Mouse (Mus musculus): Measurements from ENCODE around the gene Nrde2.

Nrde2 gene

DNA sequence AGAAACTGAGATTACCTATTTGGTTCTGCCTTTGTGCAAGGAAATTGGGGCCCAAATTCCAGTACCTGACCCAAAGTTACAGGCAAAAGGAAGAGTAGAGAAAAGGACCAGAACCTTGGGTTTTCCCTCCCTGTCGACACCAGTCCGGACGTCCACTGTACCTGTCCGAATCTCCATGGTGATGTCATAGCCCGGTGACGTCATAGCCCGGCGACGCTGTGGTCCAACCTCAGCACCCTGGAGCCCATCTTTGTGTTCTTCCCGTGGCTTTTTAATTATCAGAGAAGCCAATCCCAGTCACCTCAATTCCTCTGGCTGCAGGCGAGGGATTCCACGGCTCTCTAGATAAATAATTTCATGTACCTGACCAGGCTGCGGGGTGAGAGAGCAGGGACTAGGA lies 21.3 kb upstream of the Nrde2 start:
- DNase-seq (ENCODE audit: low spot score in 2 of 2) = no peak

- DNase-seq (ENCODE audit: low spot score in 2 of 2) = no peak
Measured at GRCm38 (mm10) chr12:100178898-100179440, 19.5 kb upstream of the Nrde2 start.

GRCm38 (mm10) chr12:100176469-100177056 lies 17.1 kb upstream of the Nrde2 start:
- DNase-seq (ENCODE audit: low spot score in 2 of 2) = no peak

GRCm38 (mm10) chr12:100172481-100172880 lies 13.0 kb upstream of the Nrde2 start:
- DNase-seq (ENCODE audit: low spot score in 2 of 2) = no peak

DNA sequence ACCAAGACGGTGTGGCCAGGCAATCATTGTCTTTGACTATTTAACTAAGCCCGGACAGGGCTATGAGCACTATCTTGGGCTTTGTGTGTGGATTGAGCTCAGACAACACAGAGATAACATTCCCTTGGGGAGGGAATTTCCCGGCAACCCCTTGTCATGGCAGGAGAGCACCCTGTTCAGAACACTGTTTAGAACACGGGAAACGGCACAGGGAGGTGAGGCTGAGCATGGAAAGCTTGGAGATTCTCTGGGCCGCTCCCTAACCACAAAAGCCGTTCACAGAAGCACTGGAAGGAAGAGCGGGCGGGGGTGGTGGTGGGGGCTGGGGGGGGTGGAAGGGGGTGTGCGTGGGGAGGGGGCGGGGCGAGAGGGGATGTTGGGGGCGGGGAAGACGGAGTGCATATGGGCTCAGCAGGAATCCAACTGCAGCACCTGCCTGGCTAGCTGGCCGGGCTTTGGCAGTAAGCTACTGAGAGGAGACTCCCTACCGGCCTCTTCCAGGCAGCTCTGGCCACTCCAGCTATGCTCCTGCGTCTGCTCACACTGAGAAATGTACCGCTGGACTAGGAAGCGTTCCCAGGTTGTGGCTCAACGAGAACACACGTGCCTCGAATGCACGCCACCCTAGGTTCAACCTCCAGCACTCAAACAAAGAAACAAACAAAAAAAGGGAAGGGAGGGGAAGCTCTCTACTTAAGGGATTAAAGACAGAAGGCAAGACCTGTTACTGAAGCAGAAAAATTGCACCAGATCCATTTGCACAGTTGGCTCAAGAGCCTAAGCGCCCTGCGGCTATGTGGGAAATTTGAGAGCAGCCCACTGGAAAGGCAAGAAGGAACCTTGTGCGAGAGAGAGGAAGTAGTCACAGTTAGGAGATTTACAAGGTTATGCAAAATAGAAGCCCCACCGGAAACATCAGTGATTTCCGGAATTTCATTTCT lies 8.7 kb upstream of the Nrde2 start:
- DNase-seq (ENCODE audit: low spot score in 2 of 2) = no peak

DNA sequence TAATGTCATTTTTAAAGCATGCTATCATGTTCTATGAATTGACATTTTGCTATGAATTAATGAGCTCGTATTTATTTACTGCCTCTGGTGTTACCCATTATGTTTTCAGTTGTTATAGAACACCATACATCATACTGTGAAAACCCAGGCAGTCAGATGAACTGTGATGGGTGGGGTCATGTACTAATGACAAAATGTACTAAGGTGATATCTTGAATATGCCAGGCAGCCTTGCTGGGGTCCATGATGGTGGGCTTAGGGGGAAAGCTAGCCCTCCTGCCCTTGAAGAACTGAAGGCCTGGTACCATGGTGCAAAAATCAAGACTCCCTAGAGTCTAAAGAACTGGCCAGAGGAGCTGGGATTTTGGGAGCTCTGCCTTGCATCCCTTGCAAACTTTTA lies 8.0 kb upstream of the Nrde2 start:
- no peak for DNase-seq (ENCODE audit: low spot score in 2 of 2)

GRCm38 (mm10) chr12:100166939-100167338 lies 7.5 kb upstream of the Nrde2 start:
- no peak for DNase-seq (ENCODE audit: low spot score in 2 of 2)

DNA sequence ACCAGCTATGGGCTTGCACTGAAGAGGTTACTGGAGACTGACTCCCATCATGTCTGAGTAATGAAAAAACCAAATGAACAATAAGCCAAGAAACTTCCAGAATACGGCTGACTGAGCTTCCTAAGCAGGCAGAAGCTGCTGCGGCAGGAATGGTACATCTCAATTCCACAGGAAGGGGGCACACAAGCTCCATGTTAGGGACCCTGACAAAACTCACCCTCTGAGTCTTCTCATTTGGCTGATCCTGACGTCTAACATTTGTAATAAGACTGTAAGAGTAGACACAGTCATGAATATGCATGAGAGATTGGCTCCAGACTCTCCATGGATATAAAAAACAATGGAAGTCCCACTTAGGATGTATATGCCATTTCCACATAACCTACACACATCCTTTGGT lies 6.7 kb upstream of the Nrde2 start:
- DNase-seq (ENCODE audit: low spot score in 2 of 2) = peak in 1 of 2 experiments; percentile 70

DNA sequence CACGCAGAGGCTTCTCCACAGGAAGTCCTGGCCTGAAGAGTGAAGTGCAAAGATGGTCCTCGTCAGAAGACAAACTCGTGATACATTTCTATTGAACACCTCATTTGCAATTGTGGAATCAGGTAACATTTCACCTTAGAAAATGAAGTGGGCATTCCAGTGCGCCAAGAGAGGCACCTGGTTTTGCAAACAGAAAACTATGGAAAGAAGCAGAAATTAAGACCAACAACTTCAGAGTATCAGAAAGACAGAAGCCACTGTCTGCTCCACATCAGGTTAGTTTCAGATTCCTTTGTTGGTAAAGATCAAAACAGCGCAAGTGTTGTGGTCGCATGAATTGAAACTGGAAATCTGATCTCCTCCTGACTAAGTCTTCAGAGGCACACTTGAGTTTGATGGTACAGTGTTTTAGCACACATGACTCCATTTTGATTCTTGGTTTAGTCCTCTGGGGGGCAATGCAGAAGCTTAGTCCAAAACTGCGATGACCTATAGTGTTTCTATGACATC lies 5.6 kb upstream of the Nrde2 start:
- DNase-seq (ENCODE audit: low spot score in 2 of 2) = no peak

GRCm38 (mm10) chr12:100152466-100152865 lies 7.0 kb downstream of the Nrde2 start:
- peak in 1 of 2 experiments; percentile 56 for DNase-seq (ENCODE audit: low spot score in 2 of 2)

- DNase-seq (ENCODE audit: low spot score in 2 of 2) = no peak
Measured at GRCm38 (mm10) chr12:100144269-100144668, 15.2 kb downstream of the Nrde2 start.

GRCm38 (mm10) chr12:100143737-100144136 lies 15.7 kb downstream of the Nrde2 start:
- no peak for DNase-seq (ENCODE audit: low spot score in 2 of 2)

DNA sequence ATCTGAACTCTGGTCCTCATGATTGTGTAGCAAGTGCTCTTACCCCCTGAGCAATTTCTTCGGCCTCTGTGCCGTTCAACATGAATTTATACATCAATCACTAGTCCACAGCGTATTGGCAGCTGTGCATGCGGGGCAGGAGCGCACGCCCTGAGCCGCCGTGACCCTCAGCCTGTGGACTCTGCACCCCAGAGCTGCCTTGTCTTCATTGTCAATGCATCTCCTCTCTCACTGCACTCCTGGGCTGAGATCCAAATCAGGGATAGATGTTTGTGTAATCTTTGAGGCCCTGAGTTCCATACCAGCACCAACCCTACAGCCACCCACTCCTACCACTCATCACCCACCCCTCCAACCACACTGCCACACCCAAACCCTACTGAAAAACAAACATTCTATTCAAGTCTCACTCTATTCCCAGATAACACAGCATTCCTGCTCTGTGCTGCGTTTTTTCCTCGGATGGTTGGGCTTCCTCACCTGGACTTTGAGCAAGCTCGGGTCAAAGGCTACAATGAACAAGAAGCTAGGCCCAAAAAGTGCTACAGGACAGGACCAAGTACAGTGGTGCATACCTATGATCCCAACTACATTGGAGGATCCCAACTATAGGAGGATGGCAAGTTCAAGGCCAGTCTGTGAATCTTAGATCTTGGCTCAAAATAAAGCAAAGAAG lies 16.5 kb downstream of the Nrde2 start:
- no peak for DNase-seq (ENCODE audit: low spot score in 2 of 2)

DNA sequence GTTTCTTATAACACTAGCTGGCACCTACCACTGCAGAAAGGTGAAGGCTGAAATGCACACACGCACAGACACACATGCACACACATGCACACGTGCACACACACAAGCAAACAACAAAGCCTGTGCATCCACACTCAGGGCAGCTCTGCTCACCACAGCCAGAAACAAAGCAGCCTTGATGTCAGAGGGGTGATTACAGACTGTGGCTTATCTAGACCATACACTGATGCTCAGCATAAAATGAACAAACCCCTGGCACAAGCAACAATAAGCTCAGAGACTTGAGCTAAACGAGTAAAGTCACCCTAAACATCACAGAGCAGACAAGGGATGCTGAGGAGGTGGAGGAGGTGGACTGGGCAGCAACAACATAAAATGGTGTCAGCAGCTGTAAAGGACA lies 24.3 kb downstream of the Nrde2 start:
- DNase-seq (ENCODE audit: low spot score in 2 of 2) = no peak

DNA sequence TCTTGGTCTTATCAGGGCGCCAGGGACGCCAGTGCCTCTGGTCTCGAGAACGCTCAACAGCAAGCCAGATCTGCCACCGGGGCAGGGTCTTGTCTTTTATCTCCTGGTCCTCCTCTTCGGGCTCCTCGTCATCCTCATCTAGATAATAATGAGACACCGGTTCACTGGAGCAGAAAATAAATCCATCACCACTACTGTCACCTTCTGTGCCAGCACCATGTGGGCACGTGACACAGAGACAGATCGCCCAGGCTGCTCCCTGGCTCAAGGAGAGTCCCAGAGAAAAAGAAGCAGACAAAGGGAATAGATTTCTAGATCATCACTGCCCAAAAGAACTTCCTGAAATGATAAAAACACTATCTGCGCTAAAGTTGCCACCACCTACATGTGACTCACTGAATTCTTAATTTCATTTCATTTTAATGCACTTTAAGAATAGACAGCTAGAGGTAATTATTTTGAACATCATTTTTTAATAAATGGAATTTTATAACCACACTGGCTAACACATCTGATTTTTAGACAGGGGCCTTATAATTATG lies 25.0 kb downstream of the Nrde2 start:
- no peak for DNase-seq (ENCODE audit: low spot score in 2 of 2)

DNA sequence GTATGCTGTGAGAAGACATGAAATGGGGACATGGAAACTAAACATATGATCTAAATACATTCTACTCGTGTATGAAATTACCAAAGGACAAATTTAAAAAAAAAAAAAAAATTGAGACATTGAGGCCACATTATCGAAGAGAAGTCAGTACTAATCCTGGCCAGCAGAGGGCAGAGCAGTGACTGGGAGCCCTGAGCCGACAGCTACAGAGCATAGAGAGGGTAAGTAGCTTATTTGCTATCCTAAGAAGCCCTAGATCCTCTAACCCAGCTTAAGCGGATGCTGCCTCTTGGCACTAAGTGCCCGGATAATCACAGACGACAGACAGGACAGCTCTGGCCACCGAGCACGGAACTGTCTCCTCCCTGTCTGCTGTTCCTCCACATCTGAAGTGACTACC lies 27.8 kb downstream of the Nrde2 start:
- peak in 1 of 2 experiments; percentile 73 for DNase-seq (ENCODE audit: low spot score in 2 of 2)

DNA sequence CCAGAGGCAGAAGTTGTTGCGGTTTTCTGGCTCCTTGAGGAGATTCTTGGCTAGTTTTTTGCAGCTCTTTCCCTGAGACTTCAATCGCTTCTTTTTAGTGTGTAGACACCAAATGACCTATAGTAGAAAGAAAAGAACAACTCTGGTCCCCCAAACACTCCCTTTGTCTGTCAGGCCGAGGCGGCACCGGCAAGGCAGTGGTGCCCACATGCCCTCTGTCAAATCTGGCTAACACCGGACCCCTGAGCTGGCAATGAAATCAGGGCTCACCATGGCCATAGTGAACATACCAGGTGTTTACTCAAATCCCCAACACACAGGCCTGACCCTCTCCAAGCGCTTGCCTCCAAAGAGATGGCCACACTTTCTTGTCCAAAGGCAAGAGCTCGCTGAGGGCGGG lies 28.3 kb downstream of the Nrde2 start:
- no peak for DNase-seq (ENCODE audit: low spot score in 2 of 2)

GRCm38 (mm10) chr12:100128961-100129360 lies 30.5 kb downstream of the Nrde2 start:
- DNase-seq (ENCODE audit: low spot score in 2 of 2) = no peak

- DNase-seq (ENCODE audit: low spot score in 2 of 2) = no peak
Measured at GRCm38 (mm10) chr12:100128522-100128921, 30.9 kb downstream of the Nrde2 start.

DNA sequence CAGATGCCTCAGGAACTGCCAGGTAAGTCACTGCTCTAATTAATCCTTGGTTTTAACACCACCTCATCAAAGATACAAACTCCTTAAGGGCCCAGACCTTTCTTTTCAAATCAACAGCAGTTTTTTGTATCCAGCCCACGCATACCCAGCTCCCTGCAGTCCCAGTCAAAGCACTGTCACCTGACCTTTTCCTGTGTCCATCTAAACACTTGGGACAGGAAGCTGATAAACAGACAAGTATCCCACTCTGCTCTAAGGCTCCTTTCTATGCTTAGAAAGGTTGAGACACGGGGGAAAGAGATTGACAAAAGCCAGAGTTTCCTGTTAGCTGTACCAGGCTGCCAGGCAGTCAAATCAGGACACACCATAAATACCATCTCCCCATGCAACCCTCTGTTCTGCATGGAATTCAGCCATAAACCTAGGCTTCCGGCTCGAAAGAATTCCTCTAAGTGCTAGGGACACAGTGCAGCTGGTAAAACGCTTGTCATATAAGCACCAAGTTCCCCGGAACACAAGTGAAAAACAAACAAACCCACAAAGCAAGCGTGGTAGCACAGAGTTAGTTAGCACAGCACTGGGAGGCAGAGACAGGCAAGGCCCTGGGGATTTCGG lies 31.5 kb downstream of the Nrde2 start:
- DNase-seq (ENCODE audit: low spot score in 2 of 2) = peak in 1 of 2 experiments; percentile 60
